22 mouse cellular contexts compared by ENCODE assay signal in genomic region chr17:27483571-27483970, GRCm38 (mm10). TPM values are rescaled to one million over a fixed set of nuclear protein-coding genes. Genes with fewer than 3 reads are reported as not detected.
DNase-seq lines count a peak whose midpoint lies in the region; ATAC-seq and TF ChIP-seq lines count a peak whose summit lies in the region.
"Had no signal": no experiment of that assay in that cellular context is flagged by ENCODE, and none has a peak within 500 bp of the region (broad histone marks: within the 10 kb centered on the region; RNA-seq: fewer than 3 reads in every experiment).

No protein-coding gene starts in this region.

- no peaks in the 10 kb centered on the region for H3K36me3 ChIP-seq in kidney, adult 2 months (ENCODE audit: control insufficient read depth, insufficient read depth, low read length)
- H3K36me3 ChIP-seq: embryonic facial prominence, embryonic 15.5 days; forebrain, embryonic 12.5 days; heart, embryonic 12.5 days; hindbrain, embryonic 12.5 days had no signal

- ATAC-seq in cerebellum, adult (ENCODE audit: insufficient number of reproducible peaks, low FRiP score, low TSS enrichment) = peak; percentile 57
- ATAC-seq: forebrain, embryonic 16.5 days; hindbrain, postnatal 0 days had no signal

- 0 out of 2 replicates have a peak, but pooled peaks have one; percentile 8 for TF ChIP-seq POLR2A in cerebellum, adult 2 months (IDR thresholded peaks at IDR 0.05; ENCODE audit: borderline replicate concordance, insufficient read depth, low read length)
- no peak for TF ChIP-seq POLR2A in kidney, adult 2 months (IDR thresholded peaks at IDR 0.05; ENCODE audit: low read depth, low read length)

- no peak for DNase-seq in cerebellum, postnatal 4 days (ENCODE audit: low spot score in 2 of 2)
- DNase-seq in brain, adult 2 months (ENCODE audit: low read depth, low spot score) = peak; percentile 94
- DNase-seq in cerebellum, adult 2 months = peak; percentile 79 to 92
- peak; percentile 73 to 78 for DNase-seq in cerebellum, postnatal 10 days
- DNase-seq in kidney, adult 2 months = no peak
- no peak for DNase-seq in kidney, postnatal 4 days
- DNase-seq in gastrocnemius, adult 18-20 months (ENCODE audit: low spot score) = no peak
- DNase-seq: adrenal gland, postnatal 14 days; B cell, adult 2 months; embryo, embryonic 11 days; gastrocnemius, postnatal 14 days; heart, adult 2 months; kidney, adult 11 months had no signal

- no peak for TF ChIP-seq CTCF in cerebellum, adult 2 months (IDR thresholded peaks at IDR 0.05; ENCODE audit: borderline replicate concordance, insufficient read depth, low read depth, low read length)
- TF ChIP-seq CTCF in kidney, adult 2 months (conservative IDR thresholded peaks at IDR 0.05; ENCODE audit: insufficient read depth, insufficient read length, low read depth, low read length) = no peak

- H3K4me1 ChIP-seq in cerebellum, adult 2 months (ENCODE audit: control insufficient read depth, insufficient read depth, low read length) = peaks cover 85% of the 10 kb centered on the region
- no peaks in the 10 kb centered on the region for H3K4me1 ChIP-seq in kidney, adult 2 months (ENCODE audit: control insufficient read depth, insufficient read depth, low read length)

- H3K4me3 ChIP-seq in cerebellum, adult 2 months (replicated peaks; ENCODE audit: insufficient read depth, low read depth, low read length) = no peak overlapping the region
- H3K4me3 ChIP-seq in kidney, adult 2 months (ENCODE audit: insufficient read depth, low read depth, low read length) = no peak overlapping the region
- H3K4me3 ChIP-seq: embryonic facial prominence, embryonic 15.5 days; erythroblast, embryonic 14.5 days; forebrain, embryonic 12.5 days; heart, adult 2 months; heart, embryonic 12.5 days; hindbrain, embryonic 12.5 days had no signal

- peak overlapping the region; percentile 87 for H3K27ac ChIP-seq in cerebellum, adult 2 months (ENCODE audit: insufficient read depth, low read length)
- no peak overlapping the region for H3K27ac ChIP-seq in kidney, adult 2 months (ENCODE audit: insufficient read depth, low read depth, low read length)
- H3K27ac ChIP-seq: embryonic facial prominence, embryonic 15.5 days; forebrain, embryonic 12.5 days; heart, adult 2 months; hindbrain, embryonic 12.5 days; hindbrain, postnatal 0 days had no signal

- no peaks in the 10 kb centered on the region for H3K27me3 ChIP-seq in cerebellum, adult 2 months (ENCODE audit: control insufficient read depth, insufficient read depth, low read length)
- no peaks in the 10 kb centered on the region for H3K27me3 ChIP-seq in kidney, adult 2 months (replicated peaks; ENCODE audit: control insufficient read depth, insufficient read depth, low read length)
- H3K27me3 ChIP-seq: embryonic facial prominence, embryonic 15.5 days; hindbrain, embryonic 12.5 days had no signal

- 21% methylated on average over 3 of the region's 3 CpGs for WGBS in cerebellum, adult 2 months
- WGBS in kidney, adult 2 months = 73% methylated on average over 3 of the region's 3 CpGs

RNA-seq across cellular contexts. Expression of gene Grm4, which starts 37.6 kb away (rescaled TPM):
- polyA plus RNA-seq in cerebellum, adult 2 months (2012; rRNA removed) = 310 and 403 TPM in 2 replicates
- polyA plus RNA-seq in kidney, adult 2 months (2012; rRNA removed) = 0.02 and 0.03 TPM in 2 replicates
- total RNA-seq in gastrocnemius, adult 18-20 months (2021) = under 1 TPM in 1 of 2 experiments, not detected in 1; 0.07 TPM
- total RNA-seq: gastrocnemius, postnatal 14 days; MEL had no signal
- polyA plus RNA-seq: erythroblast, embryonic 14.5 days had no signal

Comparison
In these comparisons a context has a peak if more than half of its experiments do, and no peak if none do; other contexts are left out.
1. DNase-seq: peak in brain, adult 2 months (single experiment), cerebellum, adult 2 months (2 of 2) and cerebellum, postnatal 10 days (2 of 2); none in cerebellum, postnatal 4 days (0 of 2), kidney, adult 2 months (single experiment), kidney, postnatal 4 days (0 of 2) and gastrocnemius, adult 18-20 months (single experiment).
2. RNA of gene Grm4, which starts 37.6 kb away (polyA plus RNA-seq): 310 to 403 TPM in cerebellum, adult 2 months; 0.02 to 0.03 TPM in kidney, adult 2 months; every median in the first group is over 100 times any median in the second.